Mouse (Mus musculus) liver, postnatal 0 days (tissue): ENCODE data around the gene Mapkap1.

Source experiments
- CTCF ChIP-seq: sonication (generic); IDR thresholded peaks from 2 replicates; pipeline ENCODE4 v1.5.1; 2016; ENCODE audit warnings: antibody characterized with exemption, low read depth
- EP300 ChIP-seq: IDR thresholded peaks from 2 replicates; pipeline ENCODE4 v1.6.1; 2016; ENCODE audit warnings: antibody characterized with exemption, low read depth, mild to moderate bottlenecking

- TF ChIP-seq CTCF (no peak), EP300 (no peak)
Measured at GRCm38 (mm10) chr2:34646541-34646865, 239.9 kb downstream of the Mapkap1 start.
